Mouse (Mus musculus) thymus, adult 2 months (tissue): ENCODE data around the gene Map7d1.

Source experiments
- CTCF ChIP-seq: fragments of 200-500 bp; IDR thresholded peaks from 2 replicates; pipeline ENCODE4 v1.5.1; 2012; ENCODE audit warnings: mild to moderate bottlenecking, control low read depth, low read length, moderate library complexity, borderline replicate concordance; ENCODE audit not compliant: control insufficient read depth, poor library complexity, insufficient read depth; ENCODE audit errors: extremely low read depth
- POLR2A ChIP-seq: fragments of 200-500 bp; IDR thresholded peaks from 2 replicates; pipeline ENCODE4 v1.6.1; 2012; ENCODE audit warnings: mild to moderate bottlenecking, low read length, control low read depth, moderate library complexity; ENCODE audit not compliant: control insufficient read depth, poor library complexity, insufficient read depth; ENCODE audit errors: extremely low read depth

DNA sequence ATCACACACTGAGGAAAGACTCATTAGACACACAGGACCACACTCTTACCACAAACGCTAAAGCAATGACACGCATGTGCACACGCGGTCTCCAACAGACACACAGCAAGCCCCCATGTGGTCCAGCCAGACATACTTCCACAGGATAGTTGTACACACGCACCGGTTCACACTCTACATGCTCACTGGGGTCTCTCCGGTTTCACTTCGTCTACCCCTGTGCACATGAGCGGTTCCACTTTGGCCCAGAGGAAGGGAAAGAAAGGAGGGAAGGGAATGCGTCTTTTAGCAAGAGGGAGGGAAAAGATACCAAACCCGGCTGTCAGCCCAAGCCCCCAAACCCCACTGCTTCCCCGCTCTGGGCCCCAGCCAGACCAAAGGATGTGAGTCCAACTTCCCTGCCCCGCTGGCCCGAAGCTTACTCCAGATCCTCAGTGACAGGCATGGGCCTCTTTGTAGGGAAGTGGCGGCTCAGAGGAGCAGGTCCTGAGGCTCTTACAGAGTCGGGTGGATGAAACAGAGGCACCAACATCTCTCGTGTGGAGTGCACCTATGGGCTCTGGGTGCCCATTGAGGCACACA is 32.0 kb upstream of the Map7d1 start:
- no peak for TF ChIP-seq CTCF
- TF ChIP-seq POLR2A = no peak
